Mouse (Mus musculus): ENCODE data around the gene Flcn. TPM values are rescaled to one million over a fixed set of nuclear protein-coding genes. Genes with fewer than 3 reads are reported as not detected.

The Flcn gene
- total and polyA plus RNA-seq, 3 experiments, result 31.7 to 36.1 (median 35.1) TPM

- Histone ChIP-seq H3K4me1 (ENCODE audit: control insufficient read depth in 1 of 2, insufficient read depth in 2 of 2) (peaks cover 3 to 5% of the 10 kb centered on the region in 2 experiments), H3K36me3 (replicated peaks in 1 of 2; ENCODE audit: control insufficient read depth in 1 of 2, insufficient read depth in 1 of 2, low read length in 1 of 2) (peaks cover 27 to 29% of the 10 kb centered on the region in 2 experiments), H3K27me3 (replicated peaks) (no peaks in the 10 kb centered on the region), H3K4me3 (replicated peaks in 1 of 3; ENCODE audit: low read depth in 2 of 3, low read length in 2 of 3, poor library complexity in 1 of 3) (no peak overlapping the region), H3K4me2 (ENCODE audit: insufficient read depth, low read depth, poor library complexity, severe bottlenecking) (no peak overlapping the region), H3K79me2 (replicated peaks; ENCODE audit: control insufficient read depth, extremely low read depth, insufficient read depth, poor library complexity, severe bottlenecking) (no peaks in the 10 kb centered on the region), H3K9me3 (replicated peaks; ENCODE audit: low read length) (no peaks in the 10 kb centered on the region), H3K9ac (ENCODE audit: insufficient read depth, low read depth) (no peak overlapping the region), H3K27ac (ENCODE audit: insufficient read depth, low read depth) (no peak overlapping the region)
- no peak for DNase-seq (ENCODE audit: extremely low read depth)
- dilution Hi-C loops (cut with MboI; ENCODE audit: extremely low pct_ligation_motif_present, extremely low pct_unique_long_range_greater_than_20kb, low sequenced_read_pairs), result loop anchor here (25.0 kb wide), 1 partner anchor 177 kb away; no protein-coding TSS in a partner anchor
- in situ Hi-C loops (cut with MboI; ENCODE audit: low pct_ligation_motif_present, low pct_unique_long_range_greater_than_20kb, low sequenced_read_pairs), result no loop called here
- no peak for TF ChIP-seq PAX5 (IDR thresholded peaks at IDR 0.05; ENCODE audit: low read length)
- no peak for TF ChIP-seq MXI1 (IDR thresholded peaks at IDR 0.05; ENCODE audit: low read depth, low read length)
Observed at GRCm38 (mm10) chr11:59789311-59789710, 20.5 kb downstream of the Flcn start.

- no peak within 1 kb of the TSS for H3K9ac ChIP-seq (ENCODE audit: insufficient read depth, low read depth)
- no peaks in the 10 kb centered on the region for H3K79me2 ChIP-seq (replicated peaks; ENCODE audit: control insufficient read depth, extremely low read depth, insufficient read depth, poor library complexity, severe bottlenecking)
- H3K4me1 ChIP-seq (ENCODE audit: control insufficient read depth in 1 of 2, insufficient read depth in 2 of 2), result peaks cover 3 to 6% of the 10 kb centered on the region in 2 experiments
- dilution Hi-C loops (cut with MboI; ENCODE audit: extremely low pct_ligation_motif_present, extremely low pct_unique_long_range_greater_than_20kb, low sequenced_read_pairs) (loop anchor here (25.0 kb wide), 1 partner anchor 175 kb away; no protein-coding TSS in a partner anchor), in situ Hi-C loops (cut with MboI; ENCODE audit: low pct_ligation_motif_present, low pct_unique_long_range_greater_than_20kb, low sequenced_read_pairs) (no loop called here)
- DNase-seq (ENCODE audit: extremely low read depth), result no peak
- TF ChIP-seq HCFC1 (IDR thresholded peaks at IDR 0.05; ENCODE audit: low read depth, low read length) (no peak), ZKSCAN1 (IDR thresholded peaks at IDR 0.05; ENCODE audit: borderline replicate concordance, low read depth, low read length) (no peak), CHD1 (IDR thresholded peaks at IDR 0.05; ENCODE audit: low read depth, low read length) (no peak), RAD21 (IDR thresholded peaks at IDR 0.05; ENCODE audit: low read depth, low read length) (no peak), NRF1 (IDR thresholded peaks at IDR 0.05; ENCODE audit: low read depth, low read length) (no peak), USF1 (IDR thresholded peaks at IDR 0.05; ENCODE audit: low read depth, low read length) (no peak), MYC (IDR thresholded peaks at IDR 0.05; ENCODE audit: low read depth, low read length) (no peak), CTCF (conservative IDR thresholded peaks at IDR 0.05 in 1 of 2, IDR thresholded peaks at IDR 0.05 in 1 of 2; ENCODE audit: low read depth in 2 of 2, low read length in 2 of 2) (no peak), E2F4 (IDR thresholded peaks at IDR 0.05; ENCODE audit: insufficient replicate concordance, low read depth, low read length) (no peak), ZC3H11A (IDR thresholded peaks at IDR 0.05; ENCODE audit: low read depth, low read length) (no peak), SMC3 (IDR thresholded peaks at IDR 0.05; ENCODE audit: low read depth, low read length) (no peak), BHLHE40 (IDR thresholded peaks at IDR 0.05; ENCODE audit: low read depth, low read length) (no peak), TBP (conservative IDR thresholded peaks at IDR 0.05; ENCODE audit: low read depth, low read length) (no peak), IRF4 (IDR thresholded peaks at IDR 0.05; ENCODE audit: low read depth, low read length) (no peak), RCOR1 (conservative IDR thresholded peaks at IDR 0.05; ENCODE audit: low read depth, low read length) (no peak)
- H3K27me3 ChIP-seq (replicated peaks), result no peaks in the 10 kb centered on the region
- no peak within 1 kb of the TSS for H3K4me2 ChIP-seq (ENCODE audit: insufficient read depth, low read depth, poor library complexity, severe bottlenecking)
- H3K9me3 ChIP-seq (replicated peaks; ENCODE audit: low read length), result no peaks in the 10 kb centered on the region
- no peak within 1 kb of the TSS for H3K4me3 ChIP-seq (replicated peaks in 1 of 3; ENCODE audit: low read depth in 2 of 3, low read length in 2 of 3, poor library complexity in 1 of 3)
- H3K27ac ChIP-seq (ENCODE audit: insufficient read depth, low read depth), result no peak within 1 kb of the TSS
- peaks cover 10 to 11% of the 10 kb centered on the region in 2 experiments for H3K36me3 ChIP-seq (replicated peaks in 1 of 2; ENCODE audit: control insufficient read depth in 1 of 2, insufficient read depth in 1 of 2, low read length in 1 of 2)
Observed at GRCm38 (mm10) chr11:59787199-59787781, 22.5 kb downstream of the Flcn start, which contains the start of gene Pld6. Gene Pld6, minus strand, starts transcription at chr11:59787645.
